Mouse (Mus musculus) thymus, postnatal 10 days (tissue): ENCODE measurements around the gene Aamdc.

ENCODE experiments used
- DNase-seq, 2 experiments: peaks; one replicate each; pipeline ENCODE4 v3.0.0; 2021; ENCODE audit warnings: low spot score in 2 of 2

The Aamdc gene

GRCm38 (mm10) chr7:97514786-97515185, 64.5 kb downstream of the Aamdc start:
- no peak for DNase-seq

GRCm38 (mm10) chr7:97500555-97501209, 78.6 kb downstream of the Aamdc start:
- no peak for DNase-seq
